Mouse (Mus musculus): ENCODE data around the gene Gm26938.

Gm26938 gene

DNA sequence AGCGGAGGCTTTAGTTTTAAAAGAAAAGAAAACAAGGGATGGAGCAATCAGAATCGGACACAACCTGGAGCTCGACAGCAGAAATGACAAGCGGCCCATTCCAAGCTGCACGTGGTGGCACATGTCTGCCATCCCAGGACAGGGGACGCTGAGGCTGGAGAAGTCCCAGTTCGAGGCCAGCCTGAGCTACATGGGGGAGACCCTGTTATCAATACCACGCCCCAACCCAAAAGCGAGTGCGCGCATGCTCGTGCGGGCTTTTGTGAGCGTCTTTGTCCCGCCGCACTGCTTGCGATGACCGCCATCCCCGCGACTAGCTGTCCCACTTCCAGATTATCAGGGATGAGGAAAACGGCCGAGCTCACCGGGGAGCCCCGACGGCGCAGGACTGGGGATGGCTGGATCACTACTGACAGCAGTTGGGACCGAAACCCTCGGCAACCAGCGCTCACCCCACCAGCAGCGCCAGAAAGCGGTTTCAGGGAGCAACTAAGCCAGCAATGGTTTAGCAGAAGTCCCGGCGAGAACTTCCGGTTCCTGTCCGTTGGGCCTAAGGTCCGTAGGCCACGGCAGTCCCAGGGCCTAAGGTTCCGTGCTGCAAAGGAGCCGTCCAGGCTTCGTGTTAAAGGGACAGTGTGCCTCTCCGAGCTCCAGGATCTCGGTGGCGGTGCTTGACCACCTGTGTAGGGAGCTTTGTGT is at the start of gene Gm26938, which contains the start of gene Psmg3:
TSS of gene Gm26938 (minus strand) at position 51 of the 699 bp plus-strand sequence.
TSS of gene Psmg3 (minus strand) at position 529 of the 699 bp plus-strand sequence.
- DNase-seq (ENCODE audit: low spot score) = peak; percentile 87

- DNase-seq (ENCODE audit: low spot score) = no peak
These were observed 45.3 kb upstream of the Gm26938 start for GRCm38 (mm10) chr5:139871526-139871925.

- DNase-seq (ENCODE audit: low spot score) = no peak
These were observed 44.7 kb upstream of the Gm26938 start for GRCm38 (mm10) chr5:139870886-139871285.

DNA sequence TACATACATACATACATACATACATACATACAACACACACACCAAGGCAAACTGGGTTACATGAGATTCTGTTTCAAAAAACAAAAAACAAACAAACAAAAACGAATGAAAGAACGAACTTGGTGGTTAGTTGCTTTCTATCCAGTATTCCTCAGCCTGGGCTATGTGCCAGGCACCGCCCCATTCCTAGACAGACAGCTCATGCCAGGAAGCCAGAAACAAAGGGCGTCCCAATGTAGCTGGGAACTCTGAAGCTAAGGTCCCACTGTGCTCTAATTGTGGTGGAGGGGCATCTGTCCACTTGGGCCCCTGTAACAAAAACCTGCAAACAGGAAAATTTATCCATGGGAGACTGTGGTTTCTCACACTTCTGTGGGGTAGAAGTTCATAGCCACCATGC is 36.6 kb upstream of the Gm26938 start:
- no peak for DNase-seq (ENCODE audit: low spot score)

GRCm38 (mm10) chr5:139860328-139861104 is 34.3 kb upstream of the Gm26938 start:
- DNase-seq (ENCODE audit: low spot score) = no peak

- DNase-seq (ENCODE audit: low spot score) = peak; percentile 38
These were observed 23.6 kb upstream of the Gm26938 start for GRCm38 (mm10) chr5:139849626-139850320.

DNA sequence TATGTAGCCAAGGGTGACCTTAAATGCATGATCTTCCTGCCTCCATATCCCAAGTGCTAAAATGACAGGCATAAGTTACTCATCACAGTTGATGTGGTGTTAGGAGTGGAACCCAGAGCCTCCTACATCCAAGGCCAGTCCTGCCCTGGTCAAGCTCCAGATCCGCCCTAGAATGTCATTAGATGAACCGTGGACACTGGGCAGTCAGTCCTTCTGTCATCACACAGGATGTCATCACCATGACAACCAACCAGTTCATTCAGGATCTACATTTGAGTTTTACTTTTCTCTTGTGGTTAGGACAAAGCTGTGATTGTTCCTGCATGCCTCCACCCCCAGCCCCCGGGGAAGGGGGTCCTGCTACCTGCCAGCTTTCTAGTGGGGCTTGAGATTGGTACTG is 12.9 kb upstream of the Gm26938 start:
- DNase-seq (ENCODE audit: low spot score) = no peak

DNA sequence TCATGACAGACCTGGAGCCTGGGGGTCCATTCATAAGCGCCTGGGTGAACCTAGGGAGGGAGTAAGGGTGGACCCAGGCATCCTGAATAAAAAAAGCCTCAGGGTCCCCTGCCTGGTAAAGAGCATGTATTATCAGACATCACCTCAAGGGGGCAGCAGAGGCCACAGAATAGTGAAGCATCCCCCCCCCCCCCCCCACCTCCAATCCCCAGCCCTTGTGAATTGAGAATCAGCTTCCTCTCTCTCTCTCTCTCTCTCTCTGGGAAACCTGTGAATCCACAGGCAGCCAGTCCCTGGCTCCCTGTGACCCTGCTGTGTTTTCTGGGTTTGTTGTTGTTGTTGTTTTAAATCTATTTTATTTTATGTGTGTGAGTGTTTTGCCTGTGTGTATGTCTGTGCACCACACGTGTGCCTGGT is 12.3 kb upstream of the Gm26938 start:
- DNase-seq (ENCODE audit: low spot score) = peak; percentile 49

- DNase-seq (ENCODE audit: low spot score) = no peak
These were observed 9.5 kb upstream of the Gm26938 start for GRCm38 (mm10) chr5:139835706-139836105.

- DNase-seq (ENCODE audit: low spot score) = no peak
These were observed 5.9 kb upstream of the Gm26938 start for GRCm38 (mm10) chr5:139832125-139832524.

GRCm38 (mm10) chr5:139830734-139831133 is 4.5 kb upstream of the Gm26938 start:
- DNase-seq (ENCODE audit: low spot score) = no peak

- no peak for DNase-seq (ENCODE audit: low spot score)
These were observed 3.2 kb upstream of the Gm26938 start for GRCm38 (mm10) chr5:139829384-139829783.

DNA sequence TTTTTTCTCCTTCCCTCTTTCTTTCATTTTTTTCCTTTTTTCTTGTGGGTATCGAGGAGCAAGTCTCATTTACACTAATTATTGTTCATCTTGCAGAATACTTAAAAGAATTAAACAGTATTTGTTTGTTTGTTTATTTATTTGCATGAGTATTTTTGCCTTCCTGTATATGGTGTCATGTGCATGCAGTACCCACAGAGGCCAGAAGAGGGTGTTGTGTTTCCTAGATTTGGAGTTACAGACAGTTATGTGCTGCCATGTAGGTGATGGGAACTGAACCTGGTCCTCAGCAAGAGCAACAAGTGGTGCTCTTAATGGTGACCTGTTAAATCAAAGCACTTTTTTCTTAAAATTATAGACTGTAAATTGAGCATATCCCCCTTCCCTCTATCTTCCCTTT is 1.4 kb upstream of the Gm26938 start:
- no peak for DNase-seq (ENCODE audit: low spot score)

- no peak for DNase-seq (ENCODE audit: low spot score)
These were observed 260 bp downstream of the Gm26938 start for GRCm38 (mm10) chr5:139825947-139826346.

DNA sequence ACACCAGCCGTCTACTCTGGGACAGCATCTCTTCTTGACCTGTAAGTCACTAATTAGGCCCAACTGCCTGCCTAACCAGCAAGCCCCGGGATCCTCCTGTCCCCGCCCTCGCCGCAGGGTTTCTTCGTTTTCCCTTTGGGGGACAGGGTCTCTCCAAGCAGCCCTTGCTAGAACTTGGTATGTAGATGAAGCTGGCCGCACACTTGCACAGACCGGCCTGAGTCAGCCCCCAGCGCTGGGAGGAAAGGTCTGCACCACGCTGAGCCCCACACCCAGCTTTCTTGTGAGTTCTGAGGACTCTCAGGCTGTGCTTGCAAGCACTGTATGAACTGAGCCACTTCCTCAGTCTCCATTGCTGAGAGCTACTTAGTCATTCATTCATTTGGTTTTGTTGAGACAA is 1.7 kb downstream of the Gm26938 start:
- DNase-seq (ENCODE audit: low spot score) = no peak

GRCm38 (mm10) chr5:139821466-139822459 is 4.4 kb downstream of the Gm26938 start:
- no peak for DNase-seq (ENCODE audit: low spot score)

DNA sequence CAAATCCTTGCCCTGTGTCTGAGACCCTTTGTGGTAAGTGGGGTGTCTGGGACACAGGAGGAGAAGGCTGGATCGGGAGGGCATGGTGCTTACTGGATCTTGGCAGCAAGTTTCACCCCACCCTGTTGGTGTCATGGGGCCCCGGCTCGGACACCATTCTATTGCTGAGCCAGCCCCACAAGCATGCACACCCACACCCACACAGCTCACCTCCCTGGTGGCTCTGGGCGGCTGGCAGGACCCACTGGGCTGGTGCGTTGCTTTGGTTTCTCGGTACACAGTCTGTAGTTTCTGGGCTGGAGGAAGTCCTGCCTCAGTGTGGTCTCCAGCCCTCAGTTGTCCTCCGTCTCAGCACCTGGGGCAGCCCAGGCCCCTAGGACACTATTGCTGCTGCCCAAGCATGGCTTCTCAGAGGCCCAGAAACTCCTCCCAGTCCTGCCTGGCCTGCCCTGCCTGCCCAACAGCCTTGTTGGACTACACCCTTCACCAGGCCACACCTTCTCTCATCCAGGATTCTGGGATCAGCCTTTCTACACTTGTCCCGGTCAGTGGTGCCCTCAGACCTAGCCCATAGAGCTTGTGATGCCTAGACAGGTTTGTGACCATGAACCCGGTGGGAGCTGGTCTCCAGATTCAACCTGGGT is 6.5 kb downstream of the Gm26938 start, which contains the start of gene Tmem184a:
TSS of gene Tmem184a (minus strand) at position 380 of the 644 bp plus-strand sequence.
- DNase-seq (ENCODE audit: low spot score) = no peak

DNA sequence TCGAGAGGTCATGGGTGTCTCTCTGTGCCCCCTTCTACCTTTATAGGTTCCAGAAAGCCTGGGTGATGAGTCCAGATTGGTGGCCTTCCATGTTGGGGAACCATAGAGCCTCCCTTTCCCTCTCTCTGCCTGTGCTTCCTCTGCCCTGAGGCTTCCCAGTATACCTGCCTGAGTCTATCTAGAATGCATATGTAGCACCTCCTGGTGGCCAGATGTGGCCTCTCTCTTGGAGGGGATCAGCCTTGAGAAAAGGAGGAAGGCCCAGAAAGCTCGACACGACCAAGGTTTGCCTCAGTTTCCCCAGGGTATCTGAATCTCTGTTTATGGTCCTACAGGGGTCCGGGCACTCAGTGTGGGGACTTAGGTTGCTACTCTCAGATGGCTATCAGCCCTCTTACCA is 7.4 kb downstream of the Gm26938 start:
- DNase-seq (ENCODE audit: low spot score) = no peak

DNA sequence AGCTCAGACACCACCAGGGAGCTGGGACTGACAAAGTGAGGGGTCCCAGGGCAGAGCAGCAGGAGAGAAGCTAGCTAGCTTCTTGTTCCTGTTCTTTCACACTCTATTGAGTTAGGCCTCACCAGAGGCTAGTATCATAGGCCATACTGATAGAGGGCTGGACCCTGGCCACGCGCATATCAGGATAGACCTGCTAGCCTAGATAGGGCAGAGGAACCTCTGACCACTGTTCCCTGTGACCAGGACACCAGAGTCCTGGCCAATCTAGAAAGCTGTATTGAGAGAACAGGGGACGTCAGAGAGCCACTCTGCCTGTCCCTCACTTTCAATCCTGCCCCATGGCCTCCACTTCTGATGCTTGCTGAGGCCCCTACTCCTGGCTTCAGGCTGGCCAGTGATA is 8.2 kb downstream of the Gm26938 start:
- DNase-seq (ENCODE audit: low spot score) = no peak

DNA sequence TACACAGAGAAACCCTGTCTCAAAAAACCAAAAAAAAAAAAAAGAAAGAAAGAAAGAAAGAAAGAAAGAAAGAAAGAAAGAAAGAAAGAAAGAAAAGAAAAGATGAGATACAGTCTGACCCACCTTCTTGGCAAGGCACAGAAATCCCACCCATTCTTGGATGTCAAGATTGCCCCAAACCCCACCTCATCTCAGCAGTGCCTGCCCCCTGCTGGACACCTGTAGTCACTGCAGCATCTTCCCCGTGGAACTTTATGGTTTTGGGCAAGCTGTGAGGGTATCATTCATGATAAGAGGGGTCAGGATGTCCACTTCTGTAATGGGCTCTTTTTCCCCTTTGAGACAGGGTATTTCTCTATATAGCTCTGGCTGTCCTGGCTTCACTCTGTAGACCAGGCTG is 8.9 kb downstream of the Gm26938 start:
- DNase-seq (ENCODE audit: low spot score) = no peak

GRCm38 (mm10) chr5:139816445-139816844 is 9.8 kb downstream of the Gm26938 start:
- DNase-seq (ENCODE audit: low spot score) = no peak

Data from testis, postnatal 14 days (tissue).